Mouse (Mus musculus) lung, adult 2 months (tissue): ENCODE results near the gene Calr3.

ENCODE experiments used
- CTCF ChIP-seq: fragments of 200-500 bp; IDR thresholded peaks from 2 replicates; pipeline ENCODE4 v1.5.1; 2011; ENCODE audit warnings: mild to moderate bottlenecking, low read length, control low read depth; ENCODE audit not compliant: insufficient read depth
- POLR2A ChIP-seq: fragments of 200-500 bp; IDR thresholded peaks from 2 replicates; pipeline ENCODE4 v1.6.1; 2011; ENCODE audit warnings: low read depth, mild to moderate bottlenecking, control low read depth, low read length, borderline replicate concordance; ENCODE audit errors: extremely low read depth

DNA sequence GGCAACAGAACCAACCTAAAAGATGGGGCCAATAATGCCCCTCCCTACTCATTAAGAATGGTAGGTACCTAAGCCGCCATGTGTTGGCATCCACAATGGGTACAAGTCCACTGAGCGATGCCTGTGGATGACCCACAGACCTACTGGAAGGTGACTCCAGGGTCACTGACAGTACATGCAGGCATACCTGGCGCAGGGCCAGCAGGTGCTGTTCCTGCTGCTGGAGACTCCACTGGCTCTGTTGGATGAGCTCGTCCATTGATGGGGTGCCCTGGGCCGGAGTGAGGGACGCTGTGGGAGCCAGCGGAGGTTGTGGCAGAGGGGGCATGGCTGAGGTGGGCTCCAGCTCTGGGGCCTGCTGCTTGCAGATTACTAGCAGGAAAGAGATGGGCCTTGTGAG is 27.0 kb upstream of the Calr3 start:
- TF ChIP-seq CTCF (no peak), POLR2A (no peak)
